Mouse (Mus musculus) liver, postnatal 0 days (tissue): Measurements from ENCODE around the gene Agxt2. TPM values are rescaled to one million over a fixed set of nuclear protein-coding genes. Genes with fewer than 3 reads are reported as not detected.

Experiments
- ATAC-seq: fragments of 200-750 bp; cut with Nextera tagmentation; 2 replicates; pipeline ENCODE4 v1.8.0; 2017; ENCODE audit warnings: mild to moderate bottlenecking, moderate library complexity
- DNase-seq: peaks from one replicate; pipeline ENCODE4 v3.0.0-alpha.2; 2016
- H3K27ac ChIP-seq: fragments of 300-500 bp; sonication (generic); 2 replicates; pipeline ENCODE4 v1.5.1; 2014; ENCODE audit warnings: antibody characterized with exemption, moderate library complexity, mild to moderate bottlenecking, low read depth
- H3K27me3 ChIP-seq: fragments of 300-500 bp; sonication (generic); 2 replicates; pipeline ENCODE4 v1.6.1; 2014; ENCODE audit warnings: low read length, control low read depth, mixed read lengths; ENCODE audit not compliant: insufficient read depth
- H3K36me3 ChIP-seq: fragments of 300-500 bp; sonication (generic); replicated peaks from 2 replicates; pipeline ENCODE4 v1.6.1; 2014; ENCODE audit warnings: mild to moderate bottlenecking, control low read depth, low read length, moderate library complexity, mixed read lengths; ENCODE audit not compliant: insufficient read depth
- H3K4me1 ChIP-seq: fragments of 300-500 bp; sonication (generic); 2 replicates; pipeline ENCODE4 v1.6.1; 2014; ENCODE audit warnings: antibody characterized with exemption, mild to moderate bottlenecking, control low read depth; ENCODE audit not compliant: insufficient read depth
- H3K4me2 ChIP-seq: fragments of 300-500 bp; sonication (generic); 2 replicates; pipeline ENCODE4 v1.6.1; 2014; ENCODE audit warnings: low read depth, mild to moderate bottlenecking, low read length, moderate library complexity, mixed read lengths
- H3K4me3 ChIP-seq: fragments of 300-500 bp; sonication (generic); 2 replicates; pipeline ENCODE4 v1.5.1; 2014; ENCODE audit warnings: low read depth, low read length
- H3K9ac ChIP-seq: fragments of 300-500 bp; sonication (generic); replicated peaks from 2 replicates; pipeline ENCODE4 v1.6.1; 2014; ENCODE audit warnings: mild to moderate bottlenecking, moderate library complexity
- H3K9me3 ChIP-seq: fragments of 300-500 bp; sonication (generic); 2 replicates; pipeline ENCODE4 v1.6.1; 2016; ENCODE audit warnings: mild to moderate bottlenecking, control low read depth, low read length, mixed read lengths
- CTCF ChIP-seq: sonication (generic); IDR thresholded peaks from 2 replicates; pipeline ENCODE4 v1.5.1; 2016; ENCODE audit warnings: antibody characterized with exemption, low read depth
- EP300 ChIP-seq: IDR thresholded peaks from 2 replicates; pipeline ENCODE4 v1.6.1; 2016; ENCODE audit warnings: antibody characterized with exemption, low read depth, mild to moderate bottlenecking
- WGBS: fragments of 180-500 bp; shearing (Covaris S2); extraction: QIAGEN DNeasy Blood & Tissue Kit; methylation state at CpG from one replicate; pipeline ENCODE4 v1.1.7; 2014; ENCODE audit not compliant: insufficient replicate concordance; 5-methylcytosine and 5-hydroxymethylcytosine counted together
- polyA plus RNA-seq: library from polyadenylated mRNA; unstranded; fragments of >200 nt; fragmentation: Nextera tagmentation; extraction: Ambion mirVana; gene quantifications from 2 replicates; pipeline ENCODE4 v1.2.1, GENCODE M21; 2015

Gene Agxt2
- polyA plus RNA-seq, 1 experiment from 2014 or later: 23.6 TPM

DNA sequence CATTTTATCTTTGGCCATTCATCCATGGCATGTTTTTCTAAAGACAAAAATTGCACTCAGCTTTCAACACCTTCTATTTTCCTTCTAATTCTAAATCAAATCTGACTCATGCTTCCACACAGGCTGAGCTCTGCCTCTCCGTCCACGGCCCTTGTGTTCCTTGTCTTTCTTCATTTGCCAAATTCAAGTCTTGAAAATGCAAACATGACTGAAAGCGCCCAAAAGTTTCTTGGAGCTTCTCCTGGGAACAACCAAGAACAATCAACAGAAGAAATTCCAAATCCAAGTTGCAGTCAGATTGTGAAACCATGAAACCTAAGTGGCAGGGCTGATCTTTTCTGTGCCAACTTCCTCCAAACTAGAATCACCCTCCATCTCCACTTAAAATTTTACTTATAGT is 19.7 kb upstream of the Agxt2 start:
- H3K27me3 ChIP-seq: no peaks in the 10 kb centered on the region
- TF ChIP-seq EP300 (no peak), CTCF (no peak)
- DNase-seq: no peak
- no peak overlapping the region for H3K4me2 ChIP-seq
- no peaks in the 10 kb centered on the region for H3K9me3 ChIP-seq
- H3K4me1 ChIP-seq: no peaks in the 10 kb centered on the region
- 77% methylated on average over 3 of the region's 3 CpGs for WGBS
- H3K9ac ChIP-seq: no peak overlapping the region
- no peaks in the 10 kb centered on the region for H3K36me3 ChIP-seq
- H3K27ac ChIP-seq: no peak overlapping the region
- no peak overlapping the region for H3K4me3 ChIP-seq
- ATAC-seq: no peak

- DNase-seq (no peak), ATAC-seq (no peak)
- no peaks in the 10 kb centered on the region for H3K4me1 ChIP-seq
- TF ChIP-seq EP300: no peak
- TF ChIP-seq CTCF: no peak
- no peak overlapping the region for H3K4me3 ChIP-seq
- 62% methylated on average over 6 of the region's 6 CpGs for WGBS
- no peaks in the 10 kb centered on the region for H3K9me3 ChIP-seq
- H3K27ac ChIP-seq: peak overlapping the region; percentile 57; the same call in 1 of the 2 replicates
- H3K4me2 ChIP-seq: no peak overlapping the region
- H3K36me3 ChIP-seq: no peaks in the 10 kb centered on the region
- H3K9ac ChIP-seq: no peak overlapping the region
- no peaks in the 10 kb centered on the region for H3K27me3 ChIP-seq
These were observed 11.3 kb upstream of the Agxt2 start for GRCm38 (mm10) chr15:10347044-10347443.

DNA sequence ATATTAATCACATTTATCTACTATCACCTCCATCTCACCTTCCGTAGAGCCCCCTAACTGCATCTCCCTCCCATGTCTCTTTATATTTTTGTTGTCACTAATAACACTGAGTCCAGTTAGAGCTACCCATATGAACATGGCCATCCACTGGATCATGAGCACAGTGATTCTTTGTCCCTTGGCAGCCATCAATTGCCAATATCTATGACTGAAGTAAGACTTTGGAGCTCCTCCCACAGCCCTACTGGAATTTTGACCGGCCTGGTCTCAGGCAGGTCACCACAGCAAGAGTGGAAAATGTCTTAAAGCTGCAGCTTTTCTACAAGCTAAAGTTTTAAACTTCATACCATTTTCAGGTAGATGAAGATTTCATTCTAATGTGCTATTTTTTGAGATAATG is 8.0 kb downstream of the Agxt2 start:
- DNase-seq (no peak), ATAC-seq (no peak)
- Histone ChIP-seq H3K9ac (no peak overlapping the region), H3K4me1 (no peaks in the 10 kb centered on the region), H3K9me3 (0 out of 2 replicates have a peak, but pooled peaks cover 3% of the 10 kb centered on the region), H3K36me3 (peaks cover 2% of the 10 kb centered on the region; the same call in 1 of the 2 replicates), H3K4me2 (no peak overlapping the region), H3K27me3 (no peaks in the 10 kb centered on the region), H3K4me3 (no peak overlapping the region), H3K27ac (no peak overlapping the region)
- WGBS: 81% methylated on average over 2 of the region's 2 CpGs
- TF ChIP-seq CTCF (no peak), EP300 (no peak)

DNA sequence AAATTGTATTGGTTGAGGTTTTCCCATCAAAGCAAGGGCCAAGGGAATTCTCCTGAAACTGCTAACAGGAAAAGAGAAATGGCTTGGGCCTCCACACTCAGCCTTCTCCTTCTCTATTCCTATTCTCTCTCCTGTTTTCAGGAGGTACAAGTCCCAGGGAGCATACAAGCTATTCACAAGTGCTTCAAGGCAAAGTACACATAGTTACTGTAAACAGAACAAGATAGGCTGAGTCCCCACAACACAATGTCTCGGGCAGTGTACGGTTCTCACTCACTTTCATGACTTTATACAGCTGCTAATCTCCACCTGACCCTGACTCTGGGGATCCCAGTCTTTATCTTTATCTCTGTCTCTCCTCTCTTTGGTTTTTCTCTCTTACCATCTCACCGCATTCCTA is 17.1 kb downstream of the Agxt2 start:
- Histone ChIP-seq H3K4me1 (peaks cover 11% of the 10 kb centered on the region; the same call in 1 of the 2 replicates), H3K4me2 (no peak overlapping the region), H3K27ac (peak overlapping the region; percentile 52), H3K27me3 (no peaks in the 10 kb centered on the region), H3K9me3 (no peaks in the 10 kb centered on the region), H3K9ac (no peak overlapping the region), H3K4me3 (no peak overlapping the region), H3K36me3 (no peaks in the 10 kb centered on the region)
- ATAC-seq (no peak), DNase-seq (no peak)
- WGBS: 43% methylated on average over 3 of the region's 3 CpGs
- TF ChIP-seq CTCF (no peak), EP300 (no peak)

DNA sequence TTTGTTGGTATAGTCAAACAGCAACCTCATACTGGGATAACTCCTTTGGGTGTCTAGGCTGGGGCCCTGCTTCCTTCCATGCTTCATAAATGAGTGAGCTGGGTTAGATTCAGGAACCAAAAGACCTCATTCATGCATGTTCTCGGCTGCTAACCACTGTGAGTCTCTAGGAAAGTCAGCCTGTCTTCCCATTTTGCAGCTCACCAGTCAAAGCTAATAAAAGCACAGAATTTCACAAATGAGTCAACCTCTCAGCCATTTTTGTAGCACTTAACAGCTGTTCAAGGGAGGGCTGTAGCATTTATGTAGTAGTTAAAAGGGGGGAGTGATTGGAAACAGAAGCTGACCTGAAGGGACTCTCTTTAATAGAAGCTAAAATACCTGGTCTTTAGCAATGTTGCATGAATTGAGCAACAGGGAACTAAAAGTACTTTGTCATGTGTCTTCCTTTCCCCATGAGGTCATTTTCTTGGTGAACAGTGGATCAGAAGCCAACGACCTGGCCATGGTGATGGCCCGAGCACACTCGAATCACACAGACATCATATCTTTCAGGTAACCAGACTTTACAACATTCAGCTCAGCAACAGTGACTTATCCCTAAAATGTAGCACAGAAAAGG is 20.1 kb downstream of the Agxt2 start:
- no peaks in the 10 kb centered on the region for H3K9me3 ChIP-seq
- 54% methylated on average over 4 of the region's 4 CpGs for WGBS
- DNase-seq (peak; percentile 15), ATAC-seq (peak; percentile 72)
- H3K27ac ChIP-seq: peak overlapping the region; percentile 84
- H3K9ac ChIP-seq: no peak overlapping the region
- H3K4me1 ChIP-seq: peaks cover 11% of the 10 kb centered on the region; the same call in 1 of the 2 replicates
- H3K36me3 ChIP-seq: no peaks in the 10 kb centered on the region
- H3K27me3 ChIP-seq: no peaks in the 10 kb centered on the region
- H3K4me2 ChIP-seq: no peak overlapping the region
- H3K4me3 ChIP-seq: no peak overlapping the region
- no peak for TF ChIP-seq CTCF
- peak; percentile 68 for TF ChIP-seq EP300

DNA sequence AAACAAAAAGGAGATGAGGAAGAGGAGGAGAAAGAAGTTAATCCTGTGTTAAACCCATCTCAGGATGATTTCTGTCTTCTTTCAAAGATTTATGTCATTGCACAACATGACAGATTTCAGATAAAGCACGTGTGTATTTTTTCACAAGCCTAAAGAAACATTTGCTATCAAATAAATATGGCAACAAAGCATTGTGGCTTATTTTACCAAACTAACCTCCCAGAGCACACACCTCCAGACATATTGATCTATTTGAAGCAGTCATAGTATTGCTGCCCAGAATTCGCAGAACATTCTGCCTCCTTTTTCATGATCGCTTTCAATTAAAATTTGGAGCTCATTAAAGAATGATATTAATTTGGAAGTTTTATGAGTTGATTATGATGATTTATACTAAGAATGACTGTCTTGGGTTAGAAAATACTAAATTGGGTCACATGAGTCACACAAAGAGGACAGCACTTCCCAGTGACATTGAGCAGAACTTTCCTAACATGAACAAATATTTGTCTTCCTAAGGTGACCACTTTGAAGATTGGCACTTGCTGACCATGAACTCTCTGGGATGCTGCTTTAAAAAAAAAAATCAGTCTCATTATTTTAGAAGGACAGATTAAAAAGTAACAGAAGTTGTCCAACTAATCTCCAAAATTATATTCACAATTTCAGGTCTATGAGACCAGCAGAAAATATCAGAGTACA is 21.6 kb downstream of the Agxt2 start:
- H3K27me3 ChIP-seq: no peaks in the 10 kb centered on the region
- DNase-seq: no peak
- no peaks in the 10 kb centered on the region for H3K36me3 ChIP-seq
- H3K9me3 ChIP-seq: no peaks in the 10 kb centered on the region
- H3K4me3 ChIP-seq: no peak overlapping the region
- H3K4me1 ChIP-seq: peaks cover 11% of the 10 kb centered on the region; the same call in 1 of the 2 replicates
- WGBS: 56% methylated on average over 3 of the region's 3 CpGs
- no peak overlapping the region for H3K9ac ChIP-seq
- ATAC-seq: peak; percentile 85
- no peak overlapping the region for H3K4me2 ChIP-seq
- H3K27ac ChIP-seq: peak overlapping the region; percentile 84
- TF ChIP-seq CTCF: no peak
- no peak for TF ChIP-seq EP300
